Mouse (Mus musculus) forebrain, postnatal 0 days (tissue): ENCODE data around the gene Tecta. TPM values are rescaled to one million over a fixed set of nuclear protein-coding genes. Genes with fewer than 3 reads are reported as not detected.
A peak's percentile ranks its signal among the peaks of the same experiment; 100 is the strongest.

Experiments used
- ATAC-seq: fragments of 200-750 bp; cut with Nextera tagmentation; 2 replicates; pipeline ENCODE4 v1.8.0; 2017; ENCODE audit warnings: mild to moderate bottlenecking, moderate library complexity
- DNase-seq: peaks from one replicate; pipeline ENCODE4 v3.0.0-alpha.2; 2015
- H3K27ac ChIP-seq: fragments of 300-500 bp; sonication (generic); 2 replicates; pipeline ENCODE4 v1.5.1; 2014; ENCODE audit warnings: low read depth, mild to moderate bottlenecking, antibody characterized with exemption, low read length, moderate library complexity, mixed read lengths
- H3K27me3 ChIP-seq: fragments of 300-500 bp; sonication (generic); 2 replicates; pipeline ENCODE4 v1.6.1; 2014; ENCODE audit warnings: mild to moderate bottlenecking, low read length, mixed read lengths; ENCODE audit not compliant: insufficient read depth
- H3K36me3 ChIP-seq: fragments of 300-500 bp; sonication (generic); 2 replicates; pipeline ENCODE4 v1.6.1; 2014; ENCODE audit warnings: mild to moderate bottlenecking, moderate library complexity; ENCODE audit not compliant: insufficient read depth
- H3K4me1 ChIP-seq: fragments of 300-500 bp; sonication (generic); 2 replicates; pipeline ENCODE4 v1.6.1; 2014; ENCODE audit warnings: antibody characterized with exemption; ENCODE audit not compliant: insufficient read depth
- H3K4me2 ChIP-seq: fragments of 300-500 bp; sonication (generic); 2 replicates; pipeline ENCODE4 v1.6.1; 2014; ENCODE audit warnings: low read depth, mild to moderate bottlenecking, moderate library complexity
- H3K4me3 ChIP-seq: fragments of 300-500 bp; sonication (generic); 2 replicates; pipeline ENCODE4 v1.5.1; 2014; ENCODE audit warnings: low read depth, low read length, mixed read lengths
- H3K9ac ChIP-seq: fragments of 300-500 bp; sonication (generic); 2 replicates; pipeline ENCODE4 v1.6.1; 2014; ENCODE audit warnings: mild to moderate bottlenecking
- H3K9me3 ChIP-seq: fragments of 300-500 bp; sonication (generic); 2 replicates; pipeline ENCODE4 v1.6.1; 2016; ENCODE audit warnings: low read length
- CTCF ChIP-seq: sonication (generic); IDR thresholded peaks from 2 replicates; pipeline ENCODE4 v1.5.1; 2016; ENCODE audit warnings: antibody characterized with exemption, control low read depth, low read depth
- WGBS: fragments of 180-500 bp; shearing (Covaris S2); extraction: QIAGEN DNeasy Blood & Tissue Kit; methylation state at CpG from one replicate; pipeline ENCODE4 v1.1.7; 2014; 5-methylcytosine and 5-hydroxymethylcytosine counted together
- polyA plus RNA-seq: library from polyadenylated mRNA; unstranded; fragments of >200 nt; fragmentation: Nextera tagmentation; extraction: Ambion mirVana; gene quantifications from 2 replicates; pipeline ENCODE4 v1.2.1, GENCODE M21; 2015
- total RNA-seq: library from RNA; depleted of rRNA; stranded (reverse); fragments of >200 nt; gene quantifications from 2 replicates; pipeline ENCODE4 v1.2.3, GENCODE M21; 2014

Gene Tecta
- total and polyA plus RNA-seq, 2 experiments from 2014 or later: 0.36 to 0.43 TPM

- Histone ChIP-seq H3K4me1 (no peaks in the 10 kb centered on the region; the same call in 1 of the 2 replicates), H3K4me2 (no peak overlapping the region), H3K9ac (no peak overlapping the region), H3K4me3 (no peak overlapping the region), H3K36me3 (peaks cover 23% of the 10 kb centered on the region), H3K9me3 (no peaks in the 10 kb centered on the region), H3K27ac (peak overlapping the region; percentile 40; the same call in 1 of the 2 replicates), H3K27me3 (no peaks in the 10 kb centered on the region)
- no peak for TF ChIP-seq CTCF
- DNase-seq: peak; percentile 61
- ATAC-seq: peak; percentile 37; the same call in 1 of the 2 replicates
- WGBS: 30% methylated on average over 12 of the region's 12 CpGs
Measured at GRCm38 (mm10) chr9:42413345-42413744, 13.6 kb upstream of the Tecta start.

GRCm38 (mm10) chr9:42411296-42411695, 11.6 kb upstream of the Tecta start:
- TF ChIP-seq CTCF: no peak
- Histone ChIP-seq H3K9me3 (no peaks in the 10 kb centered on the region), H3K4me3 (no peak overlapping the region), H3K4me2 (no peak overlapping the region), H3K9ac (no peak overlapping the region), H3K27me3 (no peaks in the 10 kb centered on the region), H3K27ac (no peak overlapping the region), H3K4me1 (no peaks in the 10 kb centered on the region; the same call in 1 of the 2 replicates), H3K36me3 (peaks cover 16% of the 10 kb centered on the region)
- ATAC-seq (no peak), DNase-seq (no peak)
- WGBS: 86% methylated on average over 6 of the region's 6 CpGs

- no peaks in the 10 kb centered on the region for H3K9me3 ChIP-seq
Measured at GRCm38 (mm10) chr9:42405736-42406135, 6.0 kb upstream of the Tecta start.

GRCm38 (mm10) chr9:42401486-42401885, 1.8 kb upstream of the Tecta start:
- Histone ChIP-seq H3K27ac (no peak overlapping the region), H3K4me1 (no peaks in the 10 kb centered on the region), H3K9me3 (no peaks in the 10 kb centered on the region), H3K27me3 (no peaks in the 10 kb centered on the region), H3K4me3 (no peak overlapping the region), H3K36me3 (no peaks in the 10 kb centered on the region), H3K4me2 (no peak overlapping the region), H3K9ac (no peak overlapping the region)
- no peak for TF ChIP-seq CTCF
- no peak for DNase-seq
- ATAC-seq: no peak
- 54% methylated on average over 6 of the region's 6 CpGs for WGBS

More at GRCm38 (mm10) chr9:42405736-42406135, 6.0 kb upstream of the Tecta start:
- no peaks in the 10 kb centered on the region for H3K4me1 ChIP-seq
- no peak overlapping the region for H3K27ac ChIP-seq
- no peak overlapping the region for H3K9ac ChIP-seq
- ATAC-seq (peak; percentile 14; the same call in 1 of the 2 replicates), DNase-seq (no peak)
- no peaks in the 10 kb centered on the region for H3K36me3 ChIP-seq
- H3K4me3 ChIP-seq: no peak overlapping the region
- TF ChIP-seq CTCF: no peak
- no peak overlapping the region for H3K4me2 ChIP-seq
- H3K27me3 ChIP-seq: no peaks in the 10 kb centered on the region
- 74% methylated on average over 4 of the region's 4 CpGs for WGBS

- Histone ChIP-seq H3K9me3 (no peaks in the 10 kb centered on the region), H3K36me3 (no peaks in the 10 kb centered on the region), H3K27me3 (no peaks in the 10 kb centered on the region), H3K4me3 (no peak overlapping the region), H3K4me2 (no peak overlapping the region), H3K27ac (no peak overlapping the region), H3K9ac (no peak overlapping the region), H3K4me1 (no peaks in the 10 kb centered on the region)
- WGBS: 65% methylated on average over 2 of the region's 2 CpGs
- no peak for DNase-seq
- ATAC-seq: no peak
- TF ChIP-seq CTCF: no peak
Measured at GRCm38 (mm10) chr9:42396141-42396540, 3.6 kb downstream of the Tecta start.

GRCm38 (mm10) chr9:42394903-42395302, 4.8 kb downstream of the Tecta start:
- no peaks in the 10 kb centered on the region for H3K36me3 ChIP-seq
- no peak overlapping the region for H3K4me3 ChIP-seq
- DNase-seq (no peak), ATAC-seq (no peak)
- H3K27me3 ChIP-seq: no peaks in the 10 kb centered on the region
- no peaks in the 10 kb centered on the region for H3K4me1 ChIP-seq
- no peak overlapping the region for H3K27ac ChIP-seq
- no peak overlapping the region for H3K4me2 ChIP-seq
- TF ChIP-seq CTCF: no peak
- H3K9me3 ChIP-seq: no peaks in the 10 kb centered on the region
- no peak overlapping the region for H3K9ac ChIP-seq
- 82% methylated on average over 6 of the region's 6 CpGs for WGBS

GRCm38 (mm10) chr9:42394321-42394720, 5.4 kb downstream of the Tecta start:
- Histone ChIP-seq H3K27ac (no peak overlapping the region), H3K4me1 (no peaks in the 10 kb centered on the region)

More at GRCm38 (mm10) chr9:42394321-42394720, 5.4 kb downstream of the Tecta start:
- no peak overlapping the region for H3K9ac ChIP-seq
- no peak for TF ChIP-seq CTCF
- 79% methylated on average over 8 of the region's 8 CpGs for WGBS
- DNase-seq: no peak
- H3K4me3 ChIP-seq: no peak overlapping the region
- H3K27me3 ChIP-seq: no peaks in the 10 kb centered on the region
- H3K36me3 ChIP-seq: no peaks in the 10 kb centered on the region
- H3K9me3 ChIP-seq: no peaks in the 10 kb centered on the region
- ATAC-seq: no peak
- H3K4me2 ChIP-seq: no peak overlapping the region
